Mouse (Mus musculus) gastrocnemius, adult 2 months (tissue): ENCODE measurements around the gene Ptcd2. TPM values are rescaled to one million over a fixed set of nuclear protein-coding genes. Genes with fewer than 3 reads are reported as not detected.
A peak's percentile ranks its signal among the peaks of the same experiment; 100 is the strongest.

Experiments
- DNase-seq: peaks from one replicate; pipeline ENCODE4 v3.0.0; 2022
- H3K27ac ChIP-seq: fragments of 200-600 bp; 2 replicates; pipeline ENCODE4 v1.8.1; 2022; ENCODE audit warnings: mild to moderate bottlenecking
- H3K4me3 ChIP-seq: fragments of 200-600 bp; 2 replicates; pipeline ENCODE4 v1.8.1; 2022; ENCODE audit warnings: mild to moderate bottlenecking, moderate library complexity
- CTCF ChIP-seq: fragments of 200-600 bp; IDR thresholded peaks from 2 replicates; pipeline ENCODE4 v1.8.1; 2022; ENCODE audit warnings: antibody characterized with exemption, mild to moderate bottlenecking, moderate library complexity
- intact Hi-C: fragments of 180-260 bp; cut with DNase I; formaldehyde crosslinking; loops from one replicate; pipeline ENCODE4 v1.15.1; 2025
- total RNA-seq, 2 experiments: library from RNA; stranded (reverse); gene quantifications; 2 replicates each; pipeline ENCODE4 v1.2.3; 2021

Ptcd2 gene
- total RNA-seq, 2 experiments from 2014 or later = 20.1 to 35.5 TPM

DNA sequence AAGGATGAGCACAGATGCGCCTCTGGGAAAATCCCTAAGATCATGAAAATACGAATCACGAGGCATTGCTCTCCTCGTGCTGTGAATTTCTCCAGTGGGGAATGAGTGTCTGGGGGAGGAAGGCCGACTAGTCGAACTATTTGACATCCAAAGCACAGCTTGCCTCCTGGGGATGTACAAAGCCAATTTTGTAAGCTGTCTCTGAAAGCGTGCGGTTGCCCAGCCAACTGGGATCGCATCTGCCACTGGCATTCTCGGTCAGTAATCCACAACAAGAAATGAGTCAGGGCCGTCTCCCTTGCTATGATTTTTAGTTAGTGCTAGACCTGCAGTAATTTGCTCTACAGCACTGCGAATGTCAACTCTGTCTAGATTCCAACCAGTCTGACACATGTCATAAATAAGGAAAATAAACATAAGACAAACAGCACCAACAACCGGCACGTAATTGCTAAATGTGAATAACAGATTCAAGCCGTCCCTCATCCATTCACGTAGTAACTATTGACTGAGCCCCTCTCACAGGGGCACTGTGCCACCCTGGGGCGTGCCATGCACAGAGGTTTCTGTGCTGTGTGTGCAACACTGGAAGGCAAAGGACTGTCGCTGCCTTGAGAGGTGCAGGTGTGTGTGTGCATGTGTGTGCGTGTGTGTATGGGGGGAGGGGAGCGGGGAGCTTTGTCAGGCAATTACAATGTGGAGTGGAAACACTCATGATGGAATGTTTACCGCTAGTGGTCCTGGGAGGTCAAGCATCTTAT is 59.9 kb downstream of the Ptcd2 start:
- no peak for TF ChIP-seq CTCF
- DNase-seq = peak; percentile 61
- intact Hi-C loops = no loop called here
- Histone ChIP-seq H3K4me3 (no peak overlapping the region; the same call in 1 of the 2 replicates), H3K27ac (0 out of 2 replicates have a peak overlapping the region, but pooled peaks have one; percentile 57)

- H3K4me3 ChIP-seq = no peak overlapping the region; the same call in 1 of the 2 replicates
- no peak for DNase-seq
- peak overlapping the region; percentile 57 for H3K27ac ChIP-seq
- intact Hi-C loops = no loop called here
- no peak for TF ChIP-seq CTCF
Measured at GRCm38 (mm10) chr13:99283916-99284315, 60.6 kb downstream of the Ptcd2 start.

DNA sequence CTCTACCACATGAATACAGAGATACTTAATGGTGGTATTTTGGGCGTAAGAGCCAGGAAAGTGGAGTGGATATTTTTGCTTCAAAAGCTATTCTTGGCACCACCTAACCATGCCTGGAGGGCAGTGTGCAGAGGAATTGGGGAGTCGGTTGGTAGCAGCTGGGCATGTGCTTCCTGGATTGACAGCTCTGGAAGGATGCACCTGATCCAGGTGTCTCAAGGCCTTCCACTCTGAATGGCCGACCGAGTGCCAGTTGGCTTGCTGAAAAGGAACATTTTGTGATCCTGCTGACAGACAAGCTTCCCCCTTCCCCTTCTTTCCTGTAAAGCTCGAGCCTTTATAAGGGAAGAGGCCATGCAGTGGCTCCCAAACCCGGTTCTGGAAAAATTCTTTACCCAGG is 61.5 kb downstream of the Ptcd2 start:
- intact Hi-C loops = no loop called here
- DNase-seq = no peak
- H3K4me3 ChIP-seq = no peak overlapping the region
- peak overlapping the region; percentile 24; the same call in 1 of the 2 replicates for H3K27ac ChIP-seq
- no peak for TF ChIP-seq CTCF

GRCm38 (mm10) chr13:99279351-99279750 is 65.2 kb downstream of the Ptcd2 start:
- TF ChIP-seq CTCF = no peak
- Histone ChIP-seq H3K27ac (no peak overlapping the region), H3K4me3 (no peak overlapping the region)
- no peak for DNase-seq
- intact Hi-C loops = no loop called here

- DNase-seq = no peak
- TF ChIP-seq CTCF = no peak
- intact Hi-C loops = no loop called here
Measured at GRCm38 (mm10) chr13:99278511-99278910, 66.0 kb downstream of the Ptcd2 start.

GRCm38 (mm10) chr13:99277521-99277920 is 67.0 kb downstream of the Ptcd2 start:
- Histone ChIP-seq H3K4me3 (no peak overlapping the region), H3K27ac (no peak overlapping the region)
- DNase-seq = no peak
- TF ChIP-seq CTCF = no peak
- intact Hi-C loops = no loop called here

More at GRCm38 (mm10) chr13:99278511-99278910, 66.0 kb downstream of the Ptcd2 start:
- H3K4me3 ChIP-seq = no peak overlapping the region
- no peak overlapping the region for H3K27ac ChIP-seq

- no peak for TF ChIP-seq CTCF
- no peak overlapping the region for H3K27ac ChIP-seq
- H3K4me3 ChIP-seq = no peak overlapping the region
- no peak for DNase-seq
- intact Hi-C loops = no loop called here
Measured at GRCm38 (mm10) chr13:99272046-99272445, 72.5 kb downstream of the Ptcd2 start.

Other genes with a start within 250 kb of the Ptcd2 start
- gene Zfp366, start 159.9 kb downstream of the Ptcd2 start, total RNA-seq = 1 to 10 TPM; 3.1 to 7.8 TPM
- gene Mrps27, start 81 bp upstream of the Ptcd2 start, total RNA-seq = 10 to 100 TPM; 24.0 to 32.9 TPM
- gene Map1b, start 171.8 kb upstream of the Ptcd2 start, total RNA-seq = 10 to 100 TPM in 1 of 2 experiments, 1 to 10 TPM in 1; 7.7 to 13.8 TPM